ENCODE assay signal across 18 mouse cellular contexts in the genomic region with DNA sequence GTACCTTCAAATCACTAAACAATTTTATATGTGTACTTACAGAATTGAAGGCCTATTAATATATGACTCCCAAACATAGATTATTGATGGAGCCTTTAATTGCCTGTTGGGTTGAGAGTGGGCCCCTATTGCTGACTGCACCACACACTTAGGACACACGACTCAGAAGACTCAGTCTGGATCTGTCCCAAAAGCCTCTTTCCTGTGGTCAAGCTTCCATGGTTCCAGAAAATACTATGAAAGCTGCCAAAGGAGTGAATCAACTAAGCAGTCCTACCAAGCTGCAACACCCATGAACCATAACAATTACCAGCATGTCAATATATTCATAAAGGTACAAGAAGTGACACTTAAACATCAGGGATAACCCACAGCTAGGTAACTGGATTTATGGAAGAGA.
"Had no signal": no experiment of that assay in that cellular context is flagged by ENCODE, and none has a peak within 500 bp of the region (broad histone marks: within the 10 kb centered on the region; RNA-seq: fewer than 3 reads in every experiment).

No protein-coding gene starts in this region.

- DNase-seq: cerebellum, postnatal 10 days; cerebellum, postnatal 14 days; cerebellum, postnatal 25 days; cerebellum, postnatal 36 days; embryo, embryonic 11 days; forebrain, postnatal 0 days; gastrocnemius, adult 2 months; gastrocnemius, postnatal 10 days; gastrocnemius, postnatal 14 days; gastrocnemius, postnatal 25 days; gastrocnemius, postnatal 36 days; heart, adult 11 months; heart, adult 18-20 months; heart, adult 2 months had no signal

- ATAC-seq: forebrain, embryonic 13.5 days; forebrain, embryonic 14.5 days; forebrain, embryonic 15.5 days; forebrain, embryonic 16.5 days; forebrain, postnatal 0 days had no signal
